Mouse (Mus musculus): ENCODE measurements around the gene Nectin4. TPM values are rescaled to one million over a fixed set of nuclear protein-coding genes. Genes with fewer than 3 reads are reported as not detected.
"Not testable (repeated sequence)": the region's sequence is repeated elsewhere in the genome, so short reads cannot be mapped to it uniquely, and the experiment has no call there.

Gene Nectin4
- total RNA-seq (2018; cell fraction: chromatin; rRNA removed): 10 to 100 TPM in 20 of 26 experiments, 1 to 10 TPM in 6; 3.4 to 39.1 (median 20.3) TPM
- total RNA-seq (2018; cell fraction: cytosol; rRNA removed): 10 to 100 TPM; 13.0 to 64.3 (median 29.2) TPM
- total RNA-seq (2018; cell fraction: nucleus; rRNA removed): 100 to 1,000 TPM in 4 of 26 experiments, 10 to 100 TPM in 22; 23.6 to 124 (median 49.3) TPM
- 14.3 to 25.8 TPM (median 18.7 TPM) in 3 replicates for polyA plus RNA-seq (2018)

- 19% methylated on average over 18 of the region's 20 CpGs for WGBS (ENCODE audit: missing documents)
- Histone ChIP-seq H3K36me3 (ENCODE audit: inconsistent target) (no peaks in the 10 kb centered on the region), H3K79me2 (ENCODE audit: inconsistent target) (peaks cover 46% of the 10 kb centered on the region; the same call in 1 of the 2 replicates), H3K4me3 (ENCODE audit: inconsistent target) (peak within 1 kb of the TSS; percentile 40), H3K27ac (peak within 1 kb of the TSS; percentile 72)
Observed at GRCm38 (mm10) chr1:171369845-171370556, at the start of gene Nectin4. Gene Nectin4, plus strand, starts transcription at chr1:171370099.

DNA sequence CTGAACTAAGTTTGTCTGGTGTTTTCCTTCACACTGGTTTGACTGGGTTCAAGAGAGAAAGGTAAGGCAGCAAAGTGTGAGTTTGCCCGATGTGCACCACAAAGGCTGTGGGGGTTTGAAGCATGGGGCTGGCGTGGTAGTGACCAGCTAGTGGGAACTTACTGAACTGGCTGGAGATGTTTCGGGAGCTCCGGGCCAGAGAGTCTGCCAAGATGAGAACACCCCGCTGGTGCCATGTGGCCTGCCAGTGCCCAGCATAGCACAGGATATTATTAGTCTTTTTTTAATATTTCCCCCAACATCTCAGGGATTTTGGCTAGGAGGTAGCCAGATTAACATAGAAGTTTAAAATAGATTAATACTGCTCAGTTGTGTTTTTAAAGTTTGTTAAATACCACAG is 49.7 kb upstream of the Nectin4 start:
- Histone ChIP-seq H3K36me3 (ENCODE audit: inconsistent target) (no peaks in the 10 kb centered on the region), H3K79me2 (ENCODE audit: inconsistent target) (peaks cover 7% of the 10 kb centered on the region), H3K4me3 (ENCODE audit: inconsistent target) (no peak overlapping the region), H3K27ac (no peak overlapping the region)
- WGBS (ENCODE audit: missing documents): 70% methylated on average over 5 of the region's 5 CpGs

DNA sequence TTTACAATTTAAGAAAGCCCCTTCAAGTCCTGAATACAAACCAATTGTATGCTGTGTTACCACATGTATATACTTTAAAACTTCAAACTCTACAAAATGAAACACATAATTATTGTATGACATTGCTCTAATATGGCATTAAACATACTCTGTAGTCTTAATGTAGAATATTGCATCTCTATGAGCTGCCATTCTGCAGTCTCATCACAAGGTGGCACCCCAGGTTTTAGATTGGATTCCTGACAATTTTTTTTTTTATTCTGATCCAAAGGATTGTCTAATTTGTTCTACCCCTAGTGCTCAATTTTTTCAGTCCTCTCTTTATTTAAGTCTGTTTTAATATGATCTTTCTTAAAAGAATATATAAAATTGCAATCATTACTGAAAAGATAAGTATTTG is 48.5 kb upstream of the Nectin4 start:
- Histone ChIP-seq H3K4me3 (ENCODE audit: inconsistent target) (no peak overlapping the region), H3K27ac (no peak overlapping the region), H3K79me2 (ENCODE audit: inconsistent target) (peaks cover 20% of the 10 kb centered on the region), H3K36me3 (ENCODE audit: inconsistent target) (no peaks in the 10 kb centered on the region)

DNA sequence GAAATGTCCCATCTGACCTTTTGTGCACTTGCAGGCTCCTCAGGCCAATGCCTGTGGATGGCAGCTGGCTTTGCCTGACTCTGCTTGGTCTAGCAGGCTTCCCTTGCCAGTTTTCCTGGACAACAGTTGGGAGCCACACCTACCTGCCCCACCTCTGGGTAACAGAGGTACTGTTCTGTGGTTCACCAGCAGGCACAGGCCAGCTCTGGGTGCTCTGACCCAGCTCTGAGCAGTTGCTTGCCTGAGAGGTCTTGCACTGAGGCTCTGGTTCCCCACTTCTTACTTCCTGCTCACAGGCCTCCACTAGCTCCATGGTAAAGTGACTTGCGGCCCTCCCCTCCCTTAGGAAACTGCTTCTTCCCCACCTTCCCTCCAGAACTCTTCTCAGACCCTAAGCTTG is 47.9 kb upstream of the Nectin4 start:
- Histone ChIP-seq H3K36me3 (ENCODE audit: inconsistent target) (no peaks in the 10 kb centered on the region), H3K4me3 (ENCODE audit: inconsistent target) (no peak overlapping the region), H3K79me2 (ENCODE audit: inconsistent target) (peaks cover 23% of the 10 kb centered on the region), H3K27ac (no peak overlapping the region)
- 90% methylated on average over 1 of the region's 1 CpGs for WGBS (ENCODE audit: missing documents)

DNA sequence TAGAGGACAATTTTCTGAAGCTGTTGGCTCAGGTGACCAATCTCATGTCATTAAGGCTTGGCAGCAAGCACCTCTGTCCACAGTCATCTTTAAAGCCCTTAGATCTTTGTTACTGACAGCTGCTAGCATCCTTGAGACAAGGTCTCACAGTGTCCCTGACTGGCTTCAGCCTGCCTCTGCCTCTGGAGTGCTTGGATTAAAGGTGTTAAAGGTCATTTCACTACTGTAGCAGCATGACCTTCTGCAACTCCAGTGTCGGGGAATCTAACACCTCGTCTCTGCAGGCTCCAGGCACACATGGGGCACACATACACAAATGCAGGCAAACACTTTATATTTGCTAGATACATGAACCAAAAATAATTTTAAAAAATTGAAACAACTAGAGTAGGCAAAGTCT is 44.3 kb upstream of the Nectin4 start:
- Histone ChIP-seq H3K79me2 (ENCODE audit: inconsistent target) (peaks cover 51% of the 10 kb centered on the region), H3K36me3 (ENCODE audit: inconsistent target) (no peaks in the 10 kb centered on the region), H3K4me3 (ENCODE audit: inconsistent target) (no peak overlapping the region), H3K27ac (no peak overlapping the region)
- 100% methylated on average over 2 of the region's 2 CpGs for WGBS (ENCODE audit: missing documents)

GRCm38 (mm10) chr1:171326588-171326987 is 43.3 kb upstream of the Nectin4 start:
- H3K36me3 ChIP-seq (ENCODE audit: inconsistent target); H3K27ac ChIP-seq; H3K4me3 ChIP-seq (ENCODE audit: inconsistent target): not testable (repeated sequence)
- 0% methylated on average over 1 of the region's 4 CpGs for WGBS (ENCODE audit: missing documents)
- H3K79me2 ChIP-seq (ENCODE audit: inconsistent target): peaks cover 61% of the 10 kb centered on the region

- 36% methylated on average over 9 of the region's 9 CpGs for WGBS (ENCODE audit: missing documents)
- H3K4me3 ChIP-seq (ENCODE audit: inconsistent target): peak overlapping the region; percentile 84
- peaks cover 78% of the 10 kb centered on the region for H3K79me2 ChIP-seq (ENCODE audit: inconsistent target)
- no peaks in the 10 kb centered on the region for H3K36me3 ChIP-seq (ENCODE audit: inconsistent target)
- peak overlapping the region; percentile 93 for H3K27ac ChIP-seq
Observed at GRCm38 (mm10) chr1:171328244-171328643, 41.7 kb upstream of the Nectin4 start.

DNA sequence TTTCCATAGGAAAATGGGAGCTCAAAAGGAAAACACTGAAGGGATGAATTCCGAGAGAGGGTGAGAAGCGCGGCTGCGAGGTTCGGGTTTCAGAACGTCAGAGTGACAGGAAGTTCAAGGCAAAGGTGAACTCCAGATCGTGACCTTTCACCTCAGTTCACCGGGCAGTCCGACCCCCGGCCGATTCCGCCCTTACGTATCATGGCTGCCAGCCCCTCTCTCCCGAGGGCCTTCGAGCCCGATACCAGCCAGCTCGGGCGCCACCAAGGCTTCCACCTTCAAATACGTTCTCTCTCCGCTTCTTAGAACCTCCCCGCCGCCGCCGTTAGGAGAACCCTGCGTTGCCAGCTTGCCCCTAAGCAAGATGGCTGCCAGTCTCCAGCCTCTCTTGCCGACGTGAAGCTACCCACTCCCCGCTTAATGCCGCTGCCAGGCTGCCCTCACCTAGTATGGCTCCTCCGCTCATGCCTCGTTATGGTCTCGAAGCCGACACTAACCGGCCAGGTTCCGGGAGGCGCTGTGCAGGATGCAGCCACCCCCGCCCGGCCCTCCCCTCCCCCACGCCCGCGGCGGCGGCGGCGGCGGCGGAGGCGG is 41.0 kb upstream of the Nectin4 start, which contains the start of gene Dedd:
TSS of gene Dedd (plus strand) at position 307 of the 594 bp plus-strand sequence.
- Histone ChIP-seq H3K36me3 (ENCODE audit: inconsistent target) (peaks cover 5% of the 10 kb centered on the region; the same call in 1 of the 2 replicates), H3K27ac (peak within 1 kb of the TSS; percentile 93), H3K79me2 (ENCODE audit: inconsistent target) (peaks cover 85% of the 10 kb centered on the region), H3K4me3 (ENCODE audit: inconsistent target) (peak within 1 kb of the TSS; percentile 84)
- under 1% methylated on average over 35 of the region's 48 CpGs for WGBS (ENCODE audit: missing documents)

GRCm38 (mm10) chr1:171329433-171330215 is 40.3 kb upstream of the Nectin4 start:
- Histone ChIP-seq H3K79me2 (ENCODE audit: inconsistent target) (peaks cover 90% of the 10 kb centered on the region), H3K36me3 (ENCODE audit: inconsistent target) (peaks cover 11% of the 10 kb centered on the region; the same call in 1 of the 2 replicates), H3K4me3 (ENCODE audit: inconsistent target) (peak overlapping the region; percentile 66), H3K27ac (peak overlapping the region; percentile 39)
- WGBS (ENCODE audit: missing documents): under 1% methylated on average over 44 of the region's 61 CpGs

DNA sequence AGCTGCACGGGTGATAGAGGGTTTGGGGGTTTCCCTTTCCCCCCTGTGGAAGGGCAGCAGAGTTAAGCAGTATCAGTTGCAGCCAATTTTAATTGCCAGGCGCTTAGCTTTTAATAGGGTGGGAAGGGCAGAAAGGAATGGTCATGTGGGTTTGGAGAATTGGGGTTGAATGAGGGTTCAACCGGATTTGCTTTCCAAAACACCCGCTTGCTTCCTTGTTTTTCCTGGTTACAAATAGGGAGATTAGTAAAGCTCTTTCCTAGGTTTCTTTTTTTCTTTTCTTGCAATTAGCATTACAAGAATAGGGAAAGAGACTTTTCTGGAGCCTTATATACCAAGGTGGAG is 39.7 kb upstream of the Nectin4 start:
- H3K36me3 ChIP-seq (ENCODE audit: inconsistent target): peaks cover 11% of the 10 kb centered on the region; the same call in 1 of the 2 replicates
- peak overlapping the region; percentile 66 for H3K4me3 ChIP-seq (ENCODE audit: inconsistent target)
- peak overlapping the region; percentile 39 for H3K27ac ChIP-seq
- 0% methylated on average over 3 of the region's 4 CpGs for WGBS (ENCODE audit: missing documents)
- H3K79me2 ChIP-seq (ENCODE audit: inconsistent target): peaks cover 90% of the 10 kb centered on the region

DNA sequence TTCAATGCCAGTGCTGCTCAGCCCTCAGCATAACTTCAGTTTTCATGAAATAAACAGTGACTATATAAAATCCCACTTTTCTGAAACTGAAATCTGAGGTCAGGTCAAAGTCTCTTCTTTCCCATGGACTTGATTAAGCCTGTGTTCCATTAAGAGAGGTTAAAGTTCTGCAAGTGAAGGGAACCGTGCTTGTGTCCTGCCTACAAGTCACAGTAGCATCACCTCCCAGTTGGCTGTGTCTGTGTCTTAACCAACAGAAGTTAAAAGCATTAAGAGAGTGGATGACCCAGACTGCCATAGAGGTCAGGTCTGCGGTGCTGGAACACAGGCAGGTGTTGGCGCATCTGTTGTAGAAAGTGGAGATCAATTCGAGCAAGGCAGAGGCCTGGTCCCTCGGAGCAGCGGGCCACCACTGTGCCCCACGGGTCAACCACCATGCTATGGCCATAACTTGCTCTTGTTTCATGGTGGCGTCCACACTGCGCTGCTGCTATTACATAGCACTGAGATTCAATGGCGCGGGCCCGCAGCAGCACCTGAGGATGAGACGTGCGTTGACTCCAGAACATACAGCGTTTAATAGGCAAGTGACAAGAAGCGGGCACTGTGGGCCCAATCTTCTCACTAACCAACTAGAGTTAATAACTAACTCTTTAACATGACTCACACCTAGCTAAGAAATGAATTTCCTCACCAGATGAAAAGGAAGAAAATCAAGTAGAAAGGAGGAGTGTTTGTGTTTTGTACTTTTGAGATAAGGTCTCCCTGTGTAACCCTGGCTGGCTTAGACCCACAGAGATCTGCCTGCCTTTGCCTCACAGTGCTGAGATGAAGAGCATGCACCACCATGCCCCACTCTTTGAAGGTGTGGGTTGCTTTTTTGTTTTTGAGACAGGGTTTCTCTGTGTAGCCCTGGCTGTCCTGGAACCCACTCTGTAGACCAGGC is 27.4 kb upstream of the Nectin4 start:
- Histone ChIP-seq H3K79me2 (ENCODE audit: inconsistent target) (peaks cover 36% of the 10 kb centered on the region), H3K36me3 (ENCODE audit: inconsistent target) (peaks cover 47% of the 10 kb centered on the region; the same call in 1 of the 2 replicates), H3K27ac (no peak overlapping the region), H3K4me3 (ENCODE audit: inconsistent target) (no peak overlapping the region)
- 97% methylated on average over 15 of the region's 16 CpGs for WGBS (ENCODE audit: missing documents)

GRCm38 (mm10) chr1:171343922-171344677 is 25.8 kb upstream of the Nectin4 start:
- H3K36me3 ChIP-seq (ENCODE audit: inconsistent target): peaks cover 37% of the 10 kb centered on the region; the same call in 1 of the 2 replicates
- H3K79me2 ChIP-seq (ENCODE audit: inconsistent target): peaks cover 43% of the 10 kb centered on the region
- H3K27ac ChIP-seq: no peak overlapping the region
- H3K4me3 ChIP-seq (ENCODE audit: inconsistent target): no peak overlapping the region
- WGBS (ENCODE audit: missing documents): 88% methylated on average over 8 of the region's 9 CpGs

DNA sequence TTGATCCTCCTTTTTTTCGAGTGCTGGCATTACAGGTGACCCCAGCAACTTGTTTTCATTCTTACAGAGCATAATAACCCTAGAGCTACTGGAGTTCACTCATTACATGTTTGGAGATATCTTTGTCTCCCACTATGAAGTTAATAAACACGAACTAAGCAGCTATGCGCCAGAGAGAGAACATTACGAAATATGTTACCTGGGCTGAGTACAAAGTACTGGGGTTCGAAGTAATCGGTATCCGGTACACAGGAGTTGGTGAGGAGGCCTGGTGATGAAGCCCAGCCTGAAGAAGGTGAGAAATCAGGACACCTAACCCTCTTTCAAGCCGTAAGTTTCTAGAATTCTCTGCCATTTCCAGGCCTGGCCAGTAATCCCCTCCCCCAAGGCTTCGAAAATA is 25.2 kb upstream of the Nectin4 start:
- peak overlapping the region; percentile 99 for H3K4me3 ChIP-seq (ENCODE audit: inconsistent target)
- peaks cover 49% of the 10 kb centered on the region for H3K79me2 ChIP-seq (ENCODE audit: inconsistent target)
- no peak overlapping the region for H3K27ac ChIP-seq
- 76% methylated on average over 9 of the region's 9 CpGs for WGBS (ENCODE audit: missing documents)
- H3K36me3 ChIP-seq (ENCODE audit: inconsistent target): peaks cover 33% of the 10 kb centered on the region; the same call in 1 of the 2 replicates

All from macrophage (primary cell).